Mouse (Mus musculus) forebrain, embryonic 16.5 days (tissue): ENCODE measurements around the gene Krt82. TPM values are rescaled to one million over a fixed set of nuclear protein-coding genes. Genes with fewer than 3 reads are reported as not detected.

Source experiments
- ATAC-seq: fragments of 200-750 bp; cut with Nextera tagmentation; 2 replicates; pipeline ENCODE4 v1.8.0; 2017; ENCODE audit warnings: mild to moderate bottlenecking, moderate library complexity
- H3K27ac ChIP-seq: fragments of 300-500 bp; sonication (generic); 2 replicates; pipeline ENCODE4 v1.5.1; 2014; ENCODE audit warnings: low read length, control low read depth
- H3K27me3 ChIP-seq: fragments of 300-500 bp; sonication (generic); replicated peaks from 2 replicates; pipeline ENCODE4 v1.6.1; 2014; ENCODE audit warnings: low read length; ENCODE audit not compliant: control insufficient read depth, insufficient read depth
- H3K36me3 ChIP-seq: fragments of 300-500 bp; sonication (generic); 2 replicates; pipeline ENCODE4 v1.6.1; 2014; ENCODE audit not compliant: control insufficient read depth, insufficient read depth
- H3K4me1 ChIP-seq: fragments of 300-500 bp; sonication (generic); replicated peaks from 2 replicates; pipeline ENCODE4 v1.6.1; 2014; ENCODE audit warnings: low read length; ENCODE audit not compliant: control insufficient read depth, insufficient read depth
- H3K4me2 ChIP-seq: fragments of 300-500 bp; sonication (generic); 2 replicates; pipeline ENCODE4 v1.6.1; 2014; ENCODE audit warnings: mild to moderate bottlenecking, low read length, control low read depth
- H3K4me3 ChIP-seq: fragments of 300-500 bp; sonication (generic); replicated peaks from 2 replicates; pipeline ENCODE4 v1.5.1; 2014; ENCODE audit warnings: mild to moderate bottlenecking, low read length, control low read depth
- H3K9ac ChIP-seq: fragments of 300-500 bp; sonication (generic); replicated peaks from 2 replicates; pipeline ENCODE4 v1.6.1; 2014; ENCODE audit warnings: low read depth, low read length, control low read depth
- H3K9me3 ChIP-seq: fragments of 300-500 bp; sonication (generic); 2 replicates; pipeline ENCODE4 v1.6.1; 2016; ENCODE audit warnings: low read length; ENCODE audit not compliant: control insufficient read depth
- WGBS: fragments of 180-500 bp; shearing (Covaris S2); extraction: QIAGEN DNeasy Blood & Tissue Kit; methylation state at CpG from one replicate; pipeline ENCODE4 v1.1.7; 2014; 5-methylcytosine and 5-hydroxymethylcytosine counted together
- microRNA-seq: library from miRNA; unstranded; fragments of <30 nt; microRNA quantifications from one replicate; pipeline ENCODE4, GENCODE M21; 2017
- polyA plus RNA-seq: library from polyadenylated mRNA; unstranded; fragments of >200 nt; fragmentation: Nextera tagmentation; extraction: Ambion mirVana; gene quantifications from 2 replicates; pipeline ENCODE4 v1.2.1, GENCODE M21; 2015

Krt82 gene
- polyA plus RNA-seq, 1 experiment from 2014 or later = not detected

- H3K27me3 ChIP-seq = no peaks in the 10 kb centered on the region
- H3K36me3 ChIP-seq = no peaks in the 10 kb centered on the region
- H3K9me3 ChIP-seq = no peaks in the 10 kb centered on the region
- no peak overlapping the region for H3K27ac ChIP-seq
- no peaks in the 10 kb centered on the region for H3K4me1 ChIP-seq
- no peak overlapping the region for H3K9ac ChIP-seq
- 91% methylated on average over 6 of the region's 6 CpGs for WGBS
- no peak for ATAC-seq
- H3K4me3 ChIP-seq = no peak overlapping the region
- no peak overlapping the region for H3K4me2 ChIP-seq
These were observed 56.8 kb downstream of the Krt82 start for GRCm38 (mm10) chr15:101493713-101494112.

- WGBS = 80% methylated on average over 8 of the region's 8 CpGs
These were observed 57.7 kb downstream of the Krt82 start for GRCm38 (mm10) chr15:101492718-101493117.

GRCm38 (mm10) chr15:101491431-101491830 lies 59.0 kb downstream of the Krt82 start, which contains the start of gene Krt83:
Gene Krt83 (minus strand): TSS chr15:101491512.
- Histone ChIP-seq H3K4me2 (no peak within 1 kb of the TSS), H3K27ac (no peak within 1 kb of the TSS), H3K36me3 (no peaks in the 10 kb centered on the region), H3K4me3 (no peak within 1 kb of the TSS), H3K4me1 (no peaks in the 10 kb centered on the region), H3K9me3 (no peaks in the 10 kb centered on the region), H3K9ac (no peak within 1 kb of the TSS), H3K27me3 (no peaks in the 10 kb centered on the region)
- WGBS = 54% methylated on average over 6 of the region's 6 CpGs
- ATAC-seq = no peak

More at GRCm38 (mm10) chr15:101492718-101493117, 57.7 kb downstream of the Krt82 start:
- H3K27ac ChIP-seq = no peak overlapping the region
- no peak overlapping the region for H3K4me3 ChIP-seq
- H3K9me3 ChIP-seq = no peaks in the 10 kb centered on the region
- ATAC-seq = no peak
- no peak overlapping the region for H3K9ac ChIP-seq
- H3K27me3 ChIP-seq = no peaks in the 10 kb centered on the region
- no peaks in the 10 kb centered on the region for H3K4me1 ChIP-seq
- H3K4me2 ChIP-seq = no peak overlapping the region
- H3K36me3 ChIP-seq = no peaks in the 10 kb centered on the region

Small RNA genes within 50 kb of the gene (microRNA-seq; reads per million reads assigned to microRNA genes)
- gene Gm44393 (not detected), gene Gm44460 (not detected)

Other genes with a start within 250 kb of the Krt82 start
- 0.13 and 0.14 TPM in 2 replicates for gene Krt80, start 180.5 kb downstream of the Krt82 start, polyA plus RNA-seq
- gene Krt7, start 139.6 kb downstream of the Krt82 start, polyA plus RNA-seq = 0.62 and 0.88 TPM in 2 replicates
- gene Krt87, start 111.9 kb downstream of the Krt82 start, polyA plus RNA-seq = 0.20 and 0.31 TPM in 2 replicates
- gene Krt88, start 102.9 kb downstream of the Krt82 start, polyA plus RNA-seq = not detected in 2 replicates
- gene Krt81, start 86.9 kb downstream of the Krt82 start, polyA plus RNA-seq = not detected in 2 replicates
- gene Krt86, start 77.2 kb downstream of the Krt82 start, polyA plus RNA-seq = not detected in 2 replicates
- gene Krt83, start 59.2 kb downstream of the Krt82 start, polyA plus RNA-seq = not detected in 2 replicates
- gene Gm49425, start 33.4 kb downstream of the Krt82 start, polyA plus RNA-seq = not detected in 2 replicates
- gene Krt84, start 17.8 kb downstream of the Krt82 start, polyA plus RNA-seq = not detected in 2 replicates
- gene Krt90, start 12.3 kb upstream of the Krt82 start, polyA plus RNA-seq = 0.08 and 0.09 TPM in 2 replicates
- gene Krt75, start 23.2 kb upstream of the Krt82 start, polyA plus RNA-seq = 0.10 TPM in 1 of 2 replicates, not detected in the other
- gene Gm5414, start 77.5 kb upstream of the Krt82 start, polyA plus RNA-seq = not detected in 2 replicates
- not detected in 2 replicates for gene Gm5478, start 96.7 kb upstream of the Krt82 start, polyA plus RNA-seq
- gene Krt6b, start 129.6 kb upstream of the Krt82 start, polyA plus RNA-seq = not detected in 2 replicates
- 0.53 TPM in 1 of 2 replicates, not detected in the other for gene Krt6a, start 143.6 kb upstream of the Krt82 start, polyA plus RNA-seq
- 0.73 TPM in 1 of 2 replicates, not detected in the other for gene Krt5, start 162.2 kb upstream of the Krt82 start, polyA plus RNA-seq
- gene Krt71, start 192.4 kb upstream of the Krt82 start, polyA plus RNA-seq = not detected in 2 replicates
- gene Krt72, start 235.8 kb upstream of the Krt82 start, polyA plus RNA-seq = not detected in 2 replicates